Mouse (Mus musculus) heart, adult 2 months (tissue): Measurements from ENCODE around the gene Adgrv1.

ENCODE experiments used
- CTCF ChIP-seq: fragments of 200-600 bp; IDR thresholded peaks from 2 replicates; pipeline ENCODE4 v1.8.1; 2022; ENCODE audit warnings: antibody characterized with exemption, mild to moderate bottlenecking, moderate library complexity
- POLR2A ChIP-seq: fragments of 200-500 bp; IDR thresholded peaks from 2 replicates; pipeline ENCODE4 v1.6.1; 2011; ENCODE audit warnings: mild to moderate bottlenecking, low read depth, low read length, control low read depth; ENCODE audit not compliant: insufficient read depth

DNA sequence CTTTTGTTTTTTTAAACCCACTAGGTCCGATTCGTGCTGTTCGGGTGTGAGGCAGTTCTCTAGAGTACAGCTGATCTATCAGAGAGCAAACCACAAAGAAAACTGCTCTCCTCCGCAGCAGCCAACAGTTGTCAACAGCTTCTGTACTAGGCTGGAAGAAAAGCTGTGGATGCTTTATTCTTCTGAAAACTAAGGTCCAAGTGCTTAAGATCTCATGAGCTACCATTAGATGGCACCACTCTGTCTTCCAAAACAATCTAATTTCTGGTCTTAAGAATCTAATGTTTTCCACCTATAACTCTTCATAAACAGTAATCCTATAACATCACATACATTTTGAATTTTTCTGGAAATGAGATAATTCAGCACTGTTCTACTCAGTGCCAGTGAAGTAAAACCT is 22.6 kb downstream of the Adgrv1 start:
- no peak for TF ChIP-seq CTCF
- no peak for TF ChIP-seq POLR2A
